Mouse (Mus musculus) kidney, postnatal 0 days (tissue): ENCODE measurements around the gene Tead3. TPM values are rescaled to one million over a fixed set of nuclear protein-coding genes. Genes with fewer than 3 reads are reported as not detected.
"Not testable (repeated sequence)": the region's sequence is repeated elsewhere in the genome, so short reads cannot be mapped to it uniquely, and the experiment has no call there.

Experiments
- ATAC-seq: fragments of 200-750 bp; cut with Nextera tagmentation; replicated peaks from 2 replicates; pipeline ENCODE4 v1.8.0; 2017; ENCODE audit warnings: low read depth, moderate number of reproducible peaks, moderate TSS enrichment, moderate library complexity; ENCODE audit not compliant: low FRiP score
- DNase-seq: peaks from one replicate; pipeline ENCODE4 v3.0.0-alpha.2; 2016; ENCODE audit warnings: low spot score
- H3K27ac ChIP-seq: fragments of 300-500 bp; sonication (generic); 2 replicates; pipeline ENCODE4 v1.5.1; 2014; ENCODE audit warnings: mild to moderate bottlenecking
- H3K27me3 ChIP-seq: fragments of 300-500 bp; sonication (generic); 2 replicates; pipeline ENCODE4 v1.6.1; 2014; ENCODE audit warnings: low read length, mixed read lengths; ENCODE audit not compliant: insufficient read depth
- H3K36me3 ChIP-seq: fragments of 300-500 bp; sonication (generic); 2 replicates; pipeline ENCODE4 v1.6.1; 2014; ENCODE audit warnings: low read length, mixed read lengths; ENCODE audit not compliant: insufficient read depth
- H3K4me1 ChIP-seq: fragments of 300-500 bp; sonication (generic); replicated peaks from 2 replicates; pipeline ENCODE4 v1.6.1; 2014; ENCODE audit warnings: antibody characterized with exemption, low read length, mixed read lengths; ENCODE audit not compliant: insufficient read depth
- H3K4me2 ChIP-seq: fragments of 300-500 bp; sonication (generic); 2 replicates; pipeline ENCODE4 v1.6.1; 2014; ENCODE audit warnings: mild to moderate bottlenecking, low read length, moderate library complexity, mixed read lengths
- H3K4me3 ChIP-seq: fragments of 300-500 bp; sonication (generic); replicated peaks from 2 replicates; pipeline ENCODE4 v1.5.1; 2014; ENCODE audit warnings: low read depth, low read length
- H3K9ac ChIP-seq: fragments of 300-500 bp; sonication (generic); 2 replicates; pipeline ENCODE4 v1.6.1; 2014; ENCODE audit warnings: low read depth, low read length
- H3K9me3 ChIP-seq: fragments of 300-500 bp; sonication (generic); replicated peaks from 2 replicates; pipeline ENCODE4 v1.6.1; 2016; ENCODE audit warnings: low read length, inconsistent platforms, mixed read lengths
- CTCF ChIP-seq: IDR thresholded peaks from 2 replicates; pipeline ENCODE4 v1.5.1; 2016; ENCODE audit warnings: antibody characterized with exemption, low read depth, mild to moderate bottlenecking, moderate library complexity
- whole genome bisulfite sequencing: fragments of 180-500 bp; shearing (Covaris S2); extraction: QIAGEN DNeasy Blood & Tissue Kit; methylation state at CpG from one replicate; pipeline ENCODE4 v1.1.7; 2014; 5-methylcytosine and 5-hydroxymethylcytosine counted together
- polyA plus RNA-seq: library from polyadenylated mRNA; unstranded; fragments of >200 nt; fragmentation: Nextera tagmentation; extraction: Ambion mirVana; gene quantifications from 2 replicates; pipeline ENCODE4 v1.2.1, GENCODE M21; 2015

Tead3 gene
- polyA plus RNA-seq, 1 experiment from 2014 or later, result 7.7 TPM

DNA sequence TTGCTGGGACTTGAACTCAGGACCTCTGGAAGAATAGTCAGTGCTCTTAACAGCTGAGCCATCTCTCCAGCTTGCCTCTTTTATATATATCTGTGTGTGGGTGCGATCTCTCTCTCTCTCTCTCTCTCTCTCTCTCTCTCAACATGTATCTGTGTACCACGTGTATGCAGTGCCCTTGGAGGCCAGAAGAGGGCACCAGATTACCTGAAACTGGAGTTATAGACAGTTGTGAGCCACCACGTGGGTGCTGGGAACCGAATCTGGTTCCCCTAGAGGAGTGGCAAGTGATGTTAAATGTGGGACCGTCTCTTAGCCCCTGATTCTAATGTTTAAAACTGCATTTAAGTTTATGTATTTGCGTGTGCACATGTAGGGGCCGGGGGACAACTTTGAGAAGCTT is 26.2 kb downstream of the Tead3 start:
- H3K27ac ChIP-seq, H3K4me3 ChIP-seq, H3K27me3 ChIP-seq, ATAC-seq, H3K9ac ChIP-seq, H3K9me3 ChIP-seq, H3K4me2 ChIP-seq, DNase-seq: not testable (repeated sequence)
- H3K36me3 ChIP-seq, result 0 out of 2 replicates have a peak, but pooled peaks cover 11% of the 10 kb centered on the region
- peaks cover 11% of the 10 kb centered on the region; the same call in 1 of the 2 replicates for H3K4me1 ChIP-seq
- 98% methylated on average over 7 of the region's 7 CpGs for WGBS
- peak; percentile 32; the same call in 1 of the 2 replicates for TF ChIP-seq CTCF

DNA sequence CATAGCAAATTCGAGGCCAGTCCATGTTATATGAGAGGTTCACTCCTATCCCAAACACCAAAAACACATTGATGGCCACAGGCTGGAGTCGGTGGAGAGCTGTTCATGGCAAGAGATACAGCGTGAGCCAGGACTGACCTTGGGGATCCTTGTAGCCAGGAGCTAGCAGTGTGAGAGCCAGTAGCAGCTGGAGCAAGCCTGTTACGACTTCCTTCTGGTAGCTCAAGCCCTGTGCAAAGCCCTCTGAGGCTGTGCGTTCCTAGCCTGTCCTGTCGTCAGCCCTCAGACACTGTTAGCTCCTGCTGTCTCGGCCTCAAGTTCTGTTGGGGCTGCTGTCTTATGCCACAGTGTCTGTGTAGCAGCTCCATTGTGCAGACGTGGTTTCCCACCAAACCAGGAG is 26.8 kb downstream of the Tead3 start:
- Histone ChIP-seq H3K4me1 (peaks cover 9% of the 10 kb centered on the region; the same call in 1 of the 2 replicates), H3K27ac (no peak overlapping the region), H3K36me3 (0 out of 2 replicates have a peak, but pooled peaks cover 12% of the 10 kb centered on the region), H3K9me3 (no peaks in the 10 kb centered on the region), H3K4me3 (no peak overlapping the region), H3K27me3 (no peaks in the 10 kb centered on the region), H3K4me2 (no peak overlapping the region), H3K9ac (no peak overlapping the region)
- no peak for TF ChIP-seq CTCF
- DNase-seq (no peak), ATAC-seq (no peak)
- 86% methylated on average over 8 of the region's 8 CpGs for WGBS

DNA sequence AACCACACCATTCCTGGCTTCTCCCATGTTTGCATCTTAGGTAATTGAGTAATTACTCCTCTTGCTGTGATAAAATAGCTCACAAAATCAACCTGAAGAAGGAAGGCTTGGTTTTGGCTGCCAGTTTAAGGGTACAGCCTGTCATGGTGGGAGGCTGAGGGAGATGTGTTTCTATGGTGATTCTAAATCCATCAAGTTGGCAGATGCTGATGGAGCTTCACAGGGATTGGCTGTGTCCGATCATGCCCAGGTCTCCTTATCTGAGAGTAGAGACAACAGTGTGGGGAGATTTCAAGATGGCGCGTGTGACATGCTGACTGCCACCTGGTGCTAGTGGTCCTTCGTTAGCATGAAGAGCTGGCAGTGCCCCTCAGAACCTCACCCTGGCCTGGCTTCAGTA is 28.9 kb downstream of the Tead3 start:
- no peaks in the 10 kb centered on the region for H3K4me1 ChIP-seq
- no peak overlapping the region for H3K27ac ChIP-seq
- peaks cover 27% of the 10 kb centered on the region; the same call in 1 of the 2 replicates for H3K36me3 ChIP-seq
- 89% methylated on average over 4 of the region's 4 CpGs for WGBS
- ATAC-seq (no peak), DNase-seq (no peak)
- no peak overlapping the region for H3K4me3 ChIP-seq
- H3K4me2 ChIP-seq, result no peak overlapping the region
- H3K9ac ChIP-seq, result no peak overlapping the region
- TF ChIP-seq CTCF, result no peak
- no peaks in the 10 kb centered on the region for H3K9me3 ChIP-seq
- H3K27me3 ChIP-seq, result no peaks in the 10 kb centered on the region

DNA sequence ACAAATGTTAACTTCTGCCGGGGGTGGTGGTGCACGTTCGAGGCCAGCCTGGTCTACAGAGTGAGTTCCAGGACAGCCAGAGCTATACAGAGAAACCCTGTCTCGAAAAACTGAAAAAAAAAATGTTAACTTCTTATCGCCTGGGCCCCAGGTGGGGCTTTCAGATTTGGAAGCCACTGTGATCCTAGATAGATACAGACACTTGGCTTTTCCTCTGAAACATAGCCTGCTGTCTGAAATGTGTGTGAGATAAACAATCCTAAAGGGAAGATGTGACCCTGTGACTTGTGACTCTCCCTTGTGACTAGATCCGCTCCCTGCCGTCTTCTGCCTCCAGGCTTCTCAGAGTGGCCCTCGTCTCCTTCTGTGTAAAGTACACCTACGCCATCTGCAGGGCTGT is 32.9 kb downstream of the Tead3 start:
- Histone ChIP-seq H3K4me1 (peaks cover 7% of the 10 kb centered on the region), H3K9ac (no peak overlapping the region), H3K27me3 (no peaks in the 10 kb centered on the region), H3K4me3 (no peak overlapping the region), H3K36me3 (peaks cover 34% of the 10 kb centered on the region; the same call in 1 of the 2 replicates), H3K9me3 (no peaks in the 10 kb centered on the region), H3K4me2 (no peak overlapping the region), H3K27ac (no peak overlapping the region)
- ATAC-seq (no peak), DNase-seq (no peak)
- no peak for TF ChIP-seq CTCF
- 84% methylated on average over 9 of the region's 9 CpGs for WGBS

DNA sequence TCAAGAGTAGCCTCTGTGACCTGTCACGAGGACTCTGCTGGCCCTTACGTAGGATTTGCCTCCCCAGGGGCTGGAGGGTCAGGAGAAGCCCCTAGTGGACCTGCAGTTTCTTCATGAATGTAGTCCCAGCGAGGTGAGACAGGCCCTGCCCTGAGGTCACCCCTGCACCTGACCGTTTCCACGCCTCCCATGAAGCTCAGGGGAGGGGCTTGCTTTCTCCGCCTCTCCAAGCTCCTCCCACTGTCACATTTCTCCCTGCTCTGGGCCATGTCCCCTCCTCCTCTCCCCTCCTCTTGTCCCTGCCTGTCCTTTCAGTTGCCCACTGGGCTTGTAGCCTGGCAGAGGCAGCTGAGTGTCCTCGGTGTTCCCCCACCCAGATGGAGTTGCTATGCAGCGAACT is 33.5 kb downstream of the Tead3 start:
- no peak for TF ChIP-seq CTCF
- Histone ChIP-seq H3K4me2 (no peak overlapping the region), H3K27ac (no peak overlapping the region), H3K4me3 (no peak overlapping the region), H3K9ac (no peak overlapping the region), H3K9me3 (no peaks in the 10 kb centered on the region), H3K4me1 (peaks cover 7% of the 10 kb centered on the region), H3K36me3 (peaks cover 34% of the 10 kb centered on the region; the same call in 1 of the 2 replicates), H3K27me3 (no peaks in the 10 kb centered on the region)
- no peak for DNase-seq
- no peak for ATAC-seq
- WGBS, result 62% methylated on average over 8 of the region's 8 CpGs

DNA sequence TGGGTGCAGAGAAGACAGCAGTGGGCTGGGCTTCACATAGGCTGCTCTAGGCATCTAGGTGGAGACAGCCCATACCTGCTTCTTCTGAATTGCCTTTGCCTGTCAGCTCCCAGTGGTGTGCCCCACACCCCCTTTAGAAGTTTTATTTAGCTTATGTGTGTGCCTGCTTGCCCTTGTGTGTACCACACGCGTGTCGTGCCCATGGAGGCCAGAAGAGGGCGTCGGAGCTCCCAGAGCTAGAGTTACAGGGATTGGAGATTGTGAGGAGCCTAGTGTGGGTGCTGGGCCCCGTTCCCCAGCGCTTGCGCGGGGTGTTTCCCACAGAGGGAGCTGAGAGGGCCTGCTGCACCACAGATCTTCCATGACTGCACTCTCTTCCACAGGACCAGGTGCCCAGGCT is 34.1 kb downstream of the Tead3 start:
- Histone ChIP-seq H3K4me1 (peaks cover 7% of the 10 kb centered on the region), H3K4me2 (no peak overlapping the region), H3K36me3 (peaks cover 34% of the 10 kb centered on the region; the same call in 1 of the 2 replicates), H3K4me3 (no peak overlapping the region), H3K27ac (no peak overlapping the region), H3K9me3 (no peaks in the 10 kb centered on the region), H3K27me3 (no peaks in the 10 kb centered on the region), H3K9ac (no peak overlapping the region)
- WGBS, result 93% methylated on average over 9 of the region's 9 CpGs
- DNase-seq, result no peak
- no peak for ATAC-seq
- TF ChIP-seq CTCF, result peak; percentile 30; the same call in 1 of the 2 replicates
